Mouse (Mus musculus): ENCODE results near the gene Elmo1. TPM values are rescaled to one million over a fixed set of nuclear protein-coding genes. Genes with fewer than 3 reads are reported as not detected.

Gene Elmo1
- polyA plus RNA-seq, 1 experiment from 2014 or later = 16.8 TPM

DNA sequence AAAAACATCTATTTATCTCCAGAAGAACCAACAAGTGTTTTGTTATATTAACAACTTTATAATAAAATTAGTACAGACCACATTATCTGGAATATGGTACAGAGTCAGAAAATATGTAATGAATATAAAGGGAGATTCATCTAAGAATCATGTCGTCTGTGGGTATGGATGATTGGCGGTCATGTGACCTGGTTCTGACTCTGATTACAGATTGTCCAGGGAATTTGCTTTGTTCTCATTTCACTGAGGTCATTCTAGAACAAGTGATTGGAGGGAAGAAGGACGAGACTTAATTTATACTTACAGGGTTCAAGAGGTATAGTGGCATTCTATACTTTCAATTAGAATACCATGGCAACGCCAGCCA lies 95.4 kb downstream of the Elmo1 start:
- Histone ChIP-seq H3K4me2 (replicated peaks; ENCODE audit: low read depth, low read length) (peak overlapping the region; percentile 28; the same call in 1 of the 2 replicates), H3K9me3 (ENCODE audit: low read length) (no peaks in the 10 kb centered on the region), H3K4me3 (ENCODE audit: low read length) (peak overlapping the region; percentile 20; the same call in 1 of the 2 replicates), H3K4me1 (ENCODE audit: insufficient read depth, low read length) (peaks cover 19% of the 10 kb centered on the region), H3K27me3 (ENCODE audit: insufficient read depth, low read length) (no peaks in the 10 kb centered on the region), H3K27ac (ENCODE audit: low read length) (no peak overlapping the region), H3K36me3 (ENCODE audit: insufficient read depth, low read length) (peaks cover 4% of the 10 kb centered on the region; the same call in 1 of the 2 replicates), H3K9ac (replicated peaks; ENCODE audit: low read length) (no peak overlapping the region)
- no peak for ATAC-seq (ENCODE audit: low FRiP score, low TSS enrichment)
- 75% methylated on average over 4 of the region's 4 CpGs for WGBS

- Histone ChIP-seq H3K27me3 (ENCODE audit: insufficient read depth, low read length) (no peaks in the 10 kb centered on the region), H3K9me3 (ENCODE audit: low read length) (no peaks in the 10 kb centered on the region), H3K4me3 (ENCODE audit: low read length) (no peak overlapping the region), H3K36me3 (ENCODE audit: insufficient read depth, low read length) (peaks cover 4% of the 10 kb centered on the region; the same call in 1 of the 2 replicates), H3K4me2 (replicated peaks; ENCODE audit: low read depth, low read length) (no peak overlapping the region), H3K27ac (ENCODE audit: low read length) (peak overlapping the region; percentile 34; the same call in 1 of the 2 replicates), H3K9ac (replicated peaks; ENCODE audit: low read length) (no peak overlapping the region), H3K4me1 (ENCODE audit: insufficient read depth, low read length) (peaks cover 10% of the 10 kb centered on the region)
- ATAC-seq (ENCODE audit: low FRiP score, low TSS enrichment) = no peak
- 68% methylated on average over 2 of the region's 2 CpGs for WGBS
Observed at GRCm38 (mm10) chr13:20187647-20188046, 97.3 kb downstream of the Elmo1 start.

DNA sequence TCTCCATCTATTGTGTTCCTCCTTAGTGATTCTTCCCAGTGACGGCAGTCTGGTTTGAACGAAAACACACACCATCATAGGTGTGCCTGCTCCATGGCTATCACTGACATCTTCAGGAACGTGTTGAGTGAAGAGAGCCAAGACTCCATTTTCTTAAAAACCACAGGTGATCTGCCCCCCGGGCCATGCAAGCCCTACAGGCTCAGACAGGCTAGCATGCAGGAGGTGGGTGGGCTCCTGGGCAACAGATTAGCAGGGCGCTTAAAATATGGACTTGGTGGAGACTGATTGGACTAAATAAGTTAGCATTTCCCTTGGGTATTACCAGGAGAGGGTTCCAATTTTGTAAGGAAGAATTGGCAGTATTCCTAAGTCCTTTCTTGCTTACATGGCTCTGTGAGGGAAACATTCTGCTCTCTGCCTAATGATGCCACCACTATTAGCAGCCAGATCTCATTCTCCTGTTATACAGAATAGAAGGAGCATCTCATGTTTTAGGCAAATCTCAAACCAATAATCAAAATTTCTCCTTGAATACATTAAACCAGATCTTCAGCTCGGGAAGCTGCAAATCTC lies 101.7 kb downstream of the Elmo1 start:
- ATAC-seq (ENCODE audit: low FRiP score, low TSS enrichment) = no peak
- Histone ChIP-seq H3K27me3 (ENCODE audit: insufficient read depth, low read length) (no peaks in the 10 kb centered on the region), H3K4me3 (ENCODE audit: low read length) (no peak overlapping the region), H3K9me3 (ENCODE audit: low read length) (no peaks in the 10 kb centered on the region), H3K4me1 (ENCODE audit: insufficient read depth, low read length) (no peaks in the 10 kb centered on the region), H3K36me3 (ENCODE audit: insufficient read depth, low read length) (peaks cover 4% of the 10 kb centered on the region; the same call in 1 of the 2 replicates), H3K27ac (ENCODE audit: low read length) (no peak overlapping the region), H3K9ac (replicated peaks; ENCODE audit: low read length) (no peak overlapping the region), H3K4me2 (replicated peaks; ENCODE audit: low read depth, low read length) (no peak overlapping the region)
- WGBS = 90% methylated on average over 6 of the region's 6 CpGs

DNA sequence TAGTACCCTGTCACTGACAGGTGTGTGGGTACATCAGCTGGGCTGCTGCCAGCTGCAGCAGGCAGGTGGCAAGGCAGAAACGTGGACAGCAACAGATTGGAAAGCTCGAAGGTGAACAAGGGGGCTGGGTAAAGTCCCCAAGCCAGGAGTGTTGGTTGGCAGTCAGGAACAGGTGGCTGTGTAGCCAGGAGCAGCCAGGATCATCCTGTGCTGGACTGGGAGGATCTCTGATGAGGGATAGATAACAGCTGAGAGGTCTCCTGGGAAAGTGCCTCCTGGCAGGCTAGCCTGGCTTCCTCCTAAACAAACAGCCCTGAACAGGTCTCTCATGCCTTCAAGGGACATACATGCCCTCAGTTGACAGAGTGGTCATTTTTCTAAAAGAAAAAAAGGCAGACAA lies 110.2 kb downstream of the Elmo1 start:
- WGBS = 56% methylated on average over 2 of the region's 2 CpGs
- Histone ChIP-seq H3K9ac (replicated peaks; ENCODE audit: low read length) (no peak overlapping the region), H3K36me3 (ENCODE audit: insufficient read depth, low read length) (no peaks in the 10 kb centered on the region), H3K27ac (ENCODE audit: low read length) (no peak overlapping the region), H3K4me3 (ENCODE audit: low read length) (no peak overlapping the region), H3K27me3 (ENCODE audit: insufficient read depth, low read length) (no peaks in the 10 kb centered on the region), H3K4me2 (replicated peaks; ENCODE audit: low read depth, low read length) (no peak overlapping the region), H3K9me3 (ENCODE audit: low read length) (no peaks in the 10 kb centered on the region), H3K4me1 (ENCODE audit: insufficient read depth, low read length) (no peaks in the 10 kb centered on the region)
- no peak for ATAC-seq (ENCODE audit: low FRiP score, low TSS enrichment)

DNA sequence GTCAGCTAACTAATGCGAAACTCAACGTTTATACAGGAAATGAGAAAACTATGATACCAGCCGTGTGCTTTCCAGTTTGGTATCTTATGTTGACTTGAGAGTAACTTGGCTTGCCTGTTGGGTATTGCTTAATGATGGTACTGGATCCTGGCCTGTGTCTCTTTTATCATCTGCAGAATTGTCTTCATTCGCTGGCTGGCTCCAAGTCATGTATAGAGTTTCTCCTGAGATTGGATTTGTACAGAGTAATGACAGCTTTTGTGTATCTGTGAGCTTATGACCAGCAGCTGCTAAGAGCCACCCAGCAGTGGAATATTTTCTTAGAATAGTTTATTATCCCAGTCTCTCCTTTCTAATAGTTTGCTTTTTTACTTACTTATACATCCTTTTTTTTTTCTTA lies 112.2 kb downstream of the Elmo1 start:
- H3K9ac ChIP-seq (replicated peaks; ENCODE audit: low read length) = no peak overlapping the region
- H3K27me3 ChIP-seq (ENCODE audit: insufficient read depth, low read length) = no peaks in the 10 kb centered on the region
- no peak overlapping the region for H3K27ac ChIP-seq (ENCODE audit: low read length)
- ATAC-seq (ENCODE audit: low FRiP score, low TSS enrichment) = no peak
- H3K4me2 ChIP-seq (replicated peaks; ENCODE audit: low read depth, low read length) = no peak overlapping the region
- H3K9me3 ChIP-seq (ENCODE audit: low read length) = no peaks in the 10 kb centered on the region
- no peaks in the 10 kb centered on the region for H3K36me3 ChIP-seq (ENCODE audit: insufficient read depth, low read length)
- 85% methylated on average over 4 of the region's 4 CpGs for WGBS
- no peak overlapping the region for H3K4me3 ChIP-seq (ENCODE audit: low read length)
- no peaks in the 10 kb centered on the region for H3K4me1 ChIP-seq (ENCODE audit: insufficient read depth, low read length)

GRCm38 (mm10) chr13:20204165-20204564 lies 113.8 kb downstream of the Elmo1 start:
- no peaks in the 10 kb centered on the region for H3K27me3 ChIP-seq (ENCODE audit: insufficient read depth, low read length)
- no peak overlapping the region for H3K27ac ChIP-seq (ENCODE audit: low read length)
- no peak overlapping the region for H3K4me3 ChIP-seq (ENCODE audit: low read length)

DNA sequence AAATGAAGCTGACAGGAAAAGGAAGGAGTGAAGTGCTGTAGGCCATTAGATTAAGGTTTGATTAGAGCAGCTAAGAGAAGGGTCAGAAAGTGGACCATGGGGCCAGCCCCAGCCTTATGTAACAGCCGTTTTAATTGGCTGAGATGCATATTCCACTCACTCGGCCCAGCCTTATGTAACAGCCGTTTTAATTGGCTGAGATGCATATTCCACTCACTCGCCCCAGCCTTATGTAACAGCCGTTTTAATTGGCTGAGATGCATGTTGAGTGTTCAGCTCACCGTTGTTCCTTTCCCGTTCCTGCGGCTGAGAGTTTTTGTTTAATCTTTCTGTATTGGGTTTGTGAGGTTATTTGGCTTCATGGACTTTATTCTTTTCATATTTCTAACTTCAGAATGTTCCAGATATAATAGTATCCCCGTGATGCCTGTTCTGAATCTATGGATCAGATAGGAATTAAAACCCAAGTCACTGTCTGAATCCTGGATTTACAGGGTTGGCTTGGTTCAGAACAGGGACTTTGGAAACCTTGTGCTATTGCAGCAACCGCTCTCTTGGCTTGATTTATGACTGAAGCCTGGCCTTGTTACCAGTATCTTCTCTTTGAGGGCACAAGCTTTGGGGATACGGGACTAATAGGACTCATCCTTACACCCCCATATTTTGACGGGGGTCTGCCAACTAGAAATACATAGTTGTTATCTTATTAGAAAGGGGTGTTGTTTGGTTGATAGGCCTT lies 114.8 kb downstream of the Elmo1 start:
- no peak overlapping the region for H3K9ac ChIP-seq (replicated peaks; ENCODE audit: low read length)
- H3K4me2 ChIP-seq (replicated peaks; ENCODE audit: low read depth, low read length) = no peak overlapping the region
- 85% methylated on average over 12 of the region's 12 CpGs for WGBS
- H3K4me3 ChIP-seq (ENCODE audit: low read length) = no peak overlapping the region
- ATAC-seq (ENCODE audit: low FRiP score, low TSS enrichment) = no peak
- no peaks in the 10 kb centered on the region for H3K4me1 ChIP-seq (ENCODE audit: insufficient read depth, low read length)
- no peaks in the 10 kb centered on the region for H3K36me3 ChIP-seq (ENCODE audit: insufficient read depth, low read length)
- H3K9me3 ChIP-seq (ENCODE audit: low read length) = no peaks in the 10 kb centered on the region
- H3K27ac ChIP-seq (ENCODE audit: low read length) = no peak overlapping the region
- no peaks in the 10 kb centered on the region for H3K27me3 ChIP-seq (ENCODE audit: insufficient read depth, low read length)

More at GRCm38 (mm10) chr13:20204165-20204564, 113.8 kb downstream of the Elmo1 start:
- Histone ChIP-seq H3K4me1 (ENCODE audit: insufficient read depth, low read length) (no peaks in the 10 kb centered on the region), H3K4me2 (replicated peaks; ENCODE audit: low read depth, low read length) (no peak overlapping the region), H3K9me3 (ENCODE audit: low read length) (no peaks in the 10 kb centered on the region), H3K36me3 (ENCODE audit: insufficient read depth, low read length) (no peaks in the 10 kb centered on the region), H3K9ac (replicated peaks; ENCODE audit: low read length) (no peak overlapping the region)
- ATAC-seq (ENCODE audit: low FRiP score, low TSS enrichment) = no peak

DNA sequence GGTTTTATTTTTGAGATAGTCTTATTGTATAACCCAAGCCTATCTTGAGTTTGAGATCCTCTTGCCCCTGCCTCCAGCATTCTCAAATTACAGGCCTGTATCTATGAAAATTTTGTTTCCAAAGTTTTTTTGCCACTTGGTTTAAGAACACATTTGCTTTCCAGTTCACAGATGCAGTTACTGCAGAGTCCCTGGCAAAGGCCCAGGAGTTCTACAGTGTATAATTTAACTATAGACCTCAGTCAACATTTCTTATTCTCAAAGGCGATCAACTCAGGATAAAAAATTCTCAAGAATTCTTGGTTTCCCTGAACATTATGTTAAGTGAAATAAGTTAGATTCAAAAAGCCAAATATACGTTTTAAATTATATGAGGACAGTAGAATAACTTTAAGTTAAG lies 115.3 kb downstream of the Elmo1 start:
- Histone ChIP-seq H3K4me1 (ENCODE audit: insufficient read depth, low read length) (no peaks in the 10 kb centered on the region), H3K4me2 (replicated peaks; ENCODE audit: low read depth, low read length) (no peak overlapping the region), H3K27me3 (ENCODE audit: insufficient read depth, low read length) (no peaks in the 10 kb centered on the region), H3K9me3 (ENCODE audit: low read length) (no peaks in the 10 kb centered on the region), H3K27ac (ENCODE audit: low read length) (no peak overlapping the region), H3K9ac (replicated peaks; ENCODE audit: low read length) (no peak overlapping the region), H3K4me3 (ENCODE audit: low read length) (no peak overlapping the region), H3K36me3 (ENCODE audit: insufficient read depth, low read length) (no peaks in the 10 kb centered on the region)
- WGBS = 85% methylated on average over 2 of the region's 2 CpGs
- no peak for ATAC-seq (ENCODE audit: low FRiP score, low TSS enrichment)

GRCm38 (mm10) chr13:20207126-20207525 lies 116.7 kb downstream of the Elmo1 start:
- ATAC-seq (ENCODE audit: low FRiP score, low TSS enrichment) = no peak
- Histone ChIP-seq H3K9ac (replicated peaks; ENCODE audit: low read length) (no peak overlapping the region), H3K4me1 (ENCODE audit: insufficient read depth, low read length) (no peaks in the 10 kb centered on the region), H3K27me3 (ENCODE audit: insufficient read depth, low read length) (no peaks in the 10 kb centered on the region), H3K4me3 (ENCODE audit: low read length) (no peak overlapping the region), H3K4me2 (replicated peaks; ENCODE audit: low read depth, low read length) (no peak overlapping the region), H3K27ac (ENCODE audit: low read length) (no peak overlapping the region), H3K36me3 (ENCODE audit: insufficient read depth, low read length) (no peaks in the 10 kb centered on the region), H3K9me3 (ENCODE audit: low read length) (no peaks in the 10 kb centered on the region)
- 72% methylated on average over 5 of the region's 5 CpGs for WGBS

GRCm38 (mm10) chr13:20207950-20208642 lies 117.7 kb downstream of the Elmo1 start:
- H3K9ac ChIP-seq (replicated peaks; ENCODE audit: low read length) = no peak overlapping the region
- no peaks in the 10 kb centered on the region for H3K9me3 ChIP-seq (ENCODE audit: low read length)
- H3K27me3 ChIP-seq (ENCODE audit: insufficient read depth, low read length) = no peaks in the 10 kb centered on the region
- 45% methylated on average over 7 of the region's 7 CpGs for WGBS
- H3K4me3 ChIP-seq (ENCODE audit: low read length) = no peak overlapping the region
- peak; percentile 78 for ATAC-seq (ENCODE audit: low FRiP score, low TSS enrichment)
- no peaks in the 10 kb centered on the region for H3K36me3 ChIP-seq (ENCODE audit: insufficient read depth, low read length)
- no peak overlapping the region for H3K27ac ChIP-seq (ENCODE audit: low read length)
- no peaks in the 10 kb centered on the region for H3K4me1 ChIP-seq (ENCODE audit: insufficient read depth, low read length)
- H3K4me2 ChIP-seq (replicated peaks; ENCODE audit: low read depth, low read length) = no peak overlapping the region

Data from kidney, embryonic 16.5 days (tissue).